8 mouse cellular contexts compared by ENCODE assay signal in genomic region chr8:123858941-123859647, GRCm38 (mm10). TPM values are rescaled to one million over a fixed set of nuclear protein-coding genes. Genes with fewer than 3 reads are reported as not detected.
A peak's percentile ranks its signal among the peaks of the same experiment; 100 is the strongest.
DNase-seq lines count a peak whose midpoint lies in the region; ATAC-seq and TF ChIP-seq lines count a peak whose summit lies in the region.

No protein-coding gene starts in this region.

- peak overlapping the region; percentile 98 for H3K4me3 ChIP-seq in E14TG2a.4 (replicated peaks; ENCODE audit: low read length)
- H3K4me3 ChIP-seq in forebrain, embryonic 12.5 days (replicated peaks): peak overlapping the region; percentile 96
- peak overlapping the region; percentile 64 for H3K4me3 ChIP-seq in heart, postnatal 0 days (ENCODE audit: low read depth, low read length)
- peak overlapping the region; percentile 99 for H3K4me3 ChIP-seq in liver, embryonic 16.5 days (ENCODE audit: low read depth, low read length)
- peak overlapping the region; percentile 88 for H3K4me3 ChIP-seq in neural tube, embryonic 13.5 days
- H3K4me3 ChIP-seq in testis, adult 2 months (ENCODE audit: control insufficient read depth, low read depth, low read length): peak overlapping the region; percentile 92

- H3K27ac ChIP-seq in forebrain, embryonic 12.5 days: peak overlapping the region; percentile 79
- no peak overlapping the region for H3K27ac ChIP-seq in heart, postnatal 0 days (ENCODE audit: low read depth)
- H3K27ac ChIP-seq in liver, embryonic 16.5 days (ENCODE audit: low read length): peak overlapping the region; percentile 91
- peak overlapping the region; percentile 90 for H3K27ac ChIP-seq in neural tube, embryonic 13.5 days (replicated peaks)
- peak overlapping the region; percentile 56; the same call in 1 of the 2 replicates for H3K27ac ChIP-seq in testis, adult 2 months (ENCODE audit: control insufficient read depth, insufficient read depth, low read depth, low read length)

- 0 out of 2 replicates have a peak, but pooled peaks cover 3% of the 10 kb centered on the region for H3K9me3 ChIP-seq in E14TG2a.4 (ENCODE audit: low read length)
- no peaks in the 10 kb centered on the region for H3K9me3 ChIP-seq in forebrain, embryonic 12.5 days
- H3K9me3 ChIP-seq in heart, postnatal 0 days (replicated peaks; ENCODE audit: control insufficient read depth, low read length): no peaks in the 10 kb centered on the region
- H3K9me3 ChIP-seq in liver, embryonic 16.5 days (replicated peaks; ENCODE audit: control insufficient read depth, low read length): 0 out of 2 replicates have a peak, but pooled peaks cover 2% of the 10 kb centered on the region
- H3K9me3 ChIP-seq in neural tube, embryonic 13.5 days: no peaks in the 10 kb centered on the region

- H3K27me3 ChIP-seq in E14TG2a.4 (ENCODE audit: insufficient read depth, low read length): peaks cover 37% of the 10 kb centered on the region
- H3K27me3 ChIP-seq in forebrain, embryonic 12.5 days: peaks cover 31% of the 10 kb centered on the region
- H3K27me3 ChIP-seq in heart, postnatal 0 days (ENCODE audit: control insufficient read depth, insufficient read depth, low read length): 0 out of 2 replicates have a peak, but pooled peaks cover 3% of the 10 kb centered on the region
- peaks cover 34% of the 10 kb centered on the region for H3K27me3 ChIP-seq in liver, embryonic 16.5 days (ENCODE audit: control insufficient read depth, insufficient read depth, low read depth, low read length)
- peaks cover 36% of the 10 kb centered on the region for H3K27me3 ChIP-seq in neural tube, embryonic 13.5 days
- H3K27me3 ChIP-seq in testis, adult 2 months (ENCODE audit: control insufficient read depth, insufficient read depth, low read length): peaks cover 9% of the 10 kb centered on the region

- H3K4me1 ChIP-seq in E14TG2a.4 (replicated peaks; ENCODE audit: low read depth, low read length): peaks cover 33% of the 10 kb centered on the region
- H3K4me1 ChIP-seq in forebrain, embryonic 12.5 days: peaks cover 19% of the 10 kb centered on the region
- peaks cover 11% of the 10 kb centered on the region for H3K4me1 ChIP-seq in heart, postnatal 0 days (ENCODE audit: control insufficient read depth, insufficient read depth)
- peaks cover 18% of the 10 kb centered on the region for H3K4me1 ChIP-seq in liver, embryonic 16.5 days (ENCODE audit: control insufficient read depth, low read depth, low read length)
- peaks cover 15% of the 10 kb centered on the region for H3K4me1 ChIP-seq in neural tube, embryonic 13.5 days (replicated peaks)
- H3K4me1 ChIP-seq in testis, adult 2 months (ENCODE audit: control insufficient read depth, insufficient read depth, low read length): peaks cover 7% of the 10 kb centered on the region

- WGBS in forebrain, embryonic 12.5 days: 0% methylated on average over 66 of the region's 79 CpGs
- under 1% methylated on average over 62 of the region's 79 CpGs for WGBS in heart, postnatal 0 days
- WGBS in liver, embryonic 16.5 days (ENCODE audit: insufficient replicate concordance): under 1% methylated on average over 78 of the region's 79 CpGs
- under 1% methylated on average over 78 of the region's 79 CpGs for WGBS in neural tube, embryonic 13.5 days

- no peak for TF ChIP-seq CTCF in E14TG2a.4 (conservative IDR thresholded peaks at IDR 0.05; ENCODE audit: low read length)
- peak; percentile 30 for TF ChIP-seq CTCF in heart, postnatal 0 days (IDR thresholded peaks at IDR 0.05; ENCODE audit: low read depth)
- TF ChIP-seq CTCF in testis, adult 2 months (IDR thresholded peaks at IDR 0.05; ENCODE audit: control insufficient read depth, insufficient read depth, insufficient replicate concordance, low read depth, low read length): no peak

- no peaks in the 10 kb centered on the region for H3K36me3 ChIP-seq in E14TG2a.4 (ENCODE audit: insufficient read depth, low read length)
- H3K36me3 ChIP-seq in forebrain, embryonic 12.5 days (replicated peaks): no peaks in the 10 kb centered on the region
- H3K36me3 ChIP-seq in heart, postnatal 0 days (replicated peaks; ENCODE audit: control insufficient read depth, insufficient read depth, low read length): no peaks in the 10 kb centered on the region
- no peaks in the 10 kb centered on the region for H3K36me3 ChIP-seq in liver, embryonic 16.5 days (ENCODE audit: control insufficient read depth, insufficient read depth)
- H3K36me3 ChIP-seq in neural tube, embryonic 13.5 days: no peaks in the 10 kb centered on the region
- no peaks in the 10 kb centered on the region for H3K36me3 ChIP-seq in testis, adult 2 months (ENCODE audit: control insufficient read depth, insufficient read depth, low read length)

- H3K9ac ChIP-seq in forebrain, embryonic 12.5 days: peak overlapping the region; percentile 86
- H3K9ac ChIP-seq in heart, postnatal 0 days (replicated peaks; ENCODE audit: low read depth, low read length): peak overlapping the region; percentile 58
- peak overlapping the region; percentile 98 for H3K9ac ChIP-seq in liver, embryonic 16.5 days (ENCODE audit: low read depth, low read length)
- peak overlapping the region; percentile 88 for H3K9ac ChIP-seq in neural tube, embryonic 13.5 days

- peak overlapping the region; percentile 89 for H3K4me2 ChIP-seq in forebrain, embryonic 12.5 days
- peak overlapping the region; percentile 75 for H3K4me2 ChIP-seq in heart, postnatal 0 days (ENCODE audit: low read depth, low read length)
- peak overlapping the region; percentile 99 for H3K4me2 ChIP-seq in liver, embryonic 16.5 days (ENCODE audit: low read depth, low read length)
- peak overlapping the region; percentile 89 for H3K4me2 ChIP-seq in neural tube, embryonic 13.5 days

- peak; percentile 95 for ATAC-seq in forebrain, embryonic 12.5 days (ENCODE audit: low FRiP score)
- ATAC-seq in heart, postnatal 0 days (ENCODE audit: insufficient read depth, low read depth): peak; percentile 96
- ATAC-seq in liver, embryonic 16.5 days (ENCODE audit: low read depth): peak; percentile 98
- peak; percentile 95 for ATAC-seq in neural tube, embryonic 13.5 days (ENCODE audit: low read depth)

- peak; percentile 3; the same call in 1 of the 2 replicates for TF ChIP-seq POLR2A in testis, adult 2 months (IDR thresholded peaks at IDR 0.05; ENCODE audit: control insufficient read depth, low read depth, low read length)

- TF ChIP-seq EP300 in heart, postnatal 0 days (IDR thresholded peaks at IDR 0.05; ENCODE audit: low read depth): no peak

- DNase-seq in c-Kit-positive CD71-positive TER-119-positive erythroid progenitor cells, embryonic 14.5 days (ENCODE audit: low spot score): peak; percentile 94
- peak; percentile 86 for DNase-seq in heart, postnatal 0 days (ENCODE audit: low spot score)
- DNase-seq in kidney, postnatal 4 days: peak; percentile 93 to 95

RNA-seq across cellular contexts. Expression of gene Ccsap, which starts 0.9 kb away (rescaled TPM):
- 11.7 and 12.3 TPM in 2 replicates for polyA plus RNA-seq in forebrain, embryonic 12.5 days (2016; fragmentation: Nextera tagmentation; extraction: Ambion mirVana)
- 5.1 and 6.3 TPM in 2 replicates for total RNA-seq in heart, postnatal 0 days (2014; rRNA removed; ENCODE audit: low replicate concordance)
- 1.2 TPM in 2 replicates for polyA plus RNA-seq in heart, postnatal 0 days (2015; fragmentation: Nextera tagmentation; extraction: Ambion mirVana)
- 2.3 and 2.6 TPM in 2 replicates for polyA plus RNA-seq in liver, embryonic 16.5 days (2015; fragmentation: Nextera tagmentation; extraction: Ambion mirVana)
- 4.5 and 4.6 TPM in 2 replicates for polyA plus RNA-seq in neural tube, embryonic 13.5 days (2015; fragmentation: Nextera tagmentation; extraction: Ambion mirVana)
- 28.2 and 32.0 TPM in 2 replicates for polyA plus RNA-seq in testis, adult 2 months (2012; rRNA removed)

RNA-seq across cellular contexts. Expression of gene Acta1, which starts 35.5 kb away (rescaled TPM):
- 0.94 and 2.4 TPM in 2 replicates for polyA plus RNA-seq in forebrain, embryonic 12.5 days (2016; fragmentation: Nextera tagmentation; extraction: Ambion mirVana)
- total RNA-seq in heart, postnatal 0 days (2014; rRNA removed; ENCODE audit: low replicate concordance): 180 and 491 TPM in 2 replicates
- polyA plus RNA-seq in heart, postnatal 0 days (2015; fragmentation: Nextera tagmentation; extraction: Ambion mirVana): 120 and 149 TPM in 2 replicates
- polyA plus RNA-seq in liver, embryonic 16.5 days (2015; fragmentation: Nextera tagmentation; extraction: Ambion mirVana): 86.3 and 208 TPM in 2 replicates
- 26.0 and 60.5 TPM in 2 replicates for polyA plus RNA-seq in neural tube, embryonic 13.5 days (2015; fragmentation: Nextera tagmentation; extraction: Ambion mirVana)
- 0.78 and 15.2 TPM in 2 replicates for polyA plus RNA-seq in testis, adult 2 months (2012; rRNA removed)

RNA-seq across cellular contexts. Expression of gene Rab4a, which starts 53.3 kb away (rescaled TPM):
- polyA plus RNA-seq in forebrain, embryonic 12.5 days (2016; fragmentation: Nextera tagmentation; extraction: Ambion mirVana): 61.4 and 63.9 TPM in 2 replicates
- total RNA-seq in heart, postnatal 0 days (2014; rRNA removed; ENCODE audit: low replicate concordance): 13.7 and 22.1 TPM in 2 replicates
- 30.1 and 31.0 TPM in 2 replicates for polyA plus RNA-seq in heart, postnatal 0 days (2015; fragmentation: Nextera tagmentation; extraction: Ambion mirVana)
- polyA plus RNA-seq in liver, embryonic 16.5 days (2015; fragmentation: Nextera tagmentation; extraction: Ambion mirVana): 34.8 and 37.8 TPM in 2 replicates
- 78.6 and 89.6 TPM in 2 replicates for polyA plus RNA-seq in neural tube, embryonic 13.5 days (2015; fragmentation: Nextera tagmentation; extraction: Ambion mirVana)
- 5.3 and 8.9 TPM in 2 replicates for polyA plus RNA-seq in testis, adult 2 months (2012; rRNA removed)
